Mouse (Mus musculus) cerebellum, adult 2 months (tissue): ENCODE measurements at regions not wholly inside any gene's neighbourhood (a gene's known extent, or its start where the extent isn't known, plus 50 kb on each side); places are given as distances from the start of the nearest gene placed in this dataset.

Experiments
- CTCF ChIP-seq: fragments of 200-500 bp; IDR thresholded peaks from 2 replicates; pipeline ENCODE4 v1.5.1; 2011; ENCODE audit warnings: low read depth, mild to moderate bottlenecking, control low read depth, low read length, moderate library complexity, borderline replicate concordance; ENCODE audit not compliant: insufficient read depth
- POLR2A ChIP-seq: fragments of 200-500 bp; IDR thresholded peaks from 2 replicates; pipeline ENCODE4 v1.6.1; 2011; ENCODE audit warnings: low read length, control low read depth, borderline replicate concordance; ENCODE audit not compliant: insufficient read depth

GRCm38 (mm10) chr8:10807040-10807439 is 201.2 kb downstream of the Irs2 start:
- TF ChIP-seq POLR2A (no peak), CTCF (no peak)
